Mouse (Mus musculus): ENCODE measurements around the gene Man2a2. TPM values are rescaled to one million over a fixed set of nuclear protein-coding genes. Genes with fewer than 3 reads are reported as not detected.

The Man2a2 gene
- polyA plus RNA-seq, 1 experiment from 2014 or later: 31.0 TPM

- 87% methylated on average over 3 of the region's 3 CpGs for WGBS
- no peak for ATAC-seq (ENCODE audit: insufficient number of reproducible peaks, insufficient read depth, low FRiP score, low TSS enrichment)
- H3K9me3 ChIP-seq: no peaks in the 10 kb centered on the region
- no peak overlapping the region for H3K4me2 ChIP-seq (replicated peaks)
- H3K27ac ChIP-seq: no peak overlapping the region
- H3K9ac ChIP-seq: no peak overlapping the region
- H3K36me3 ChIP-seq: peaks cover 43% of the 10 kb centered on the region
- H3K4me1 ChIP-seq: peaks cover 9% of the 10 kb centered on the region
- H3K27me3 ChIP-seq: no peaks in the 10 kb centered on the region
- H3K4me3 ChIP-seq: no peak overlapping the region
Observed at GRCm38 (mm10) chr7:80299568-80299967, 71.6 kb downstream of the Man2a2 start.

Other genes with a start within 250 kb of the Man2a2 start
- gene Sema4b, start 184.5 kb downstream of the Man2a2 start, polyA plus RNA-seq (2016; fragmentation: Nextera tagmentation; extraction: Ambion mirVana): 14.6 and 14.9 TPM in 2 replicates
- gene Cib1, start 138.6 kb downstream of the Man2a2 start, polyA plus RNA-seq (2016; fragmentation: Nextera tagmentation; extraction: Ambion mirVana): 54.2 and 56.0 TPM in 2 replicates
- gene Gdpgp1, start 138.5 kb downstream of the Man2a2 start, polyA plus RNA-seq (2016; fragmentation: Nextera tagmentation; extraction: Ambion mirVana): 3.7 and 4.0 TPM in 2 replicates
- 0.59 and 1.2 TPM in 2 replicates for gene Ttll13, start 125.0 kb downstream of the Man2a2 start, polyA plus RNA-seq (2016; fragmentation: Nextera tagmentation; extraction: Ambion mirVana)
- gene Ngrn, start 110.2 kb downstream of the Man2a2 start, polyA plus RNA-seq (2016; fragmentation: Nextera tagmentation; extraction: Ambion mirVana): 56.2 and 59.6 TPM in 2 replicates
- gene Vps33b, start 101.7 kb downstream of the Man2a2 start, polyA plus RNA-seq (2016; fragmentation: Nextera tagmentation; extraction: Ambion mirVana): 14.5 and 14.9 TPM in 2 replicates
- 133 and 136 TPM in 2 replicates for gene Prc1, start 76.9 kb downstream of the Man2a2 start, polyA plus RNA-seq (2016; fragmentation: Nextera tagmentation; extraction: Ambion mirVana)
- gene Rccd1, start 46.9 kb downstream of the Man2a2 start, polyA plus RNA-seq (2016; fragmentation: Nextera tagmentation; extraction: Ambion mirVana): 14.3 and 15.9 TPM in 2 replicates
- gene Unc45a, start 30.4 kb downstream of the Man2a2 start, polyA plus RNA-seq (2016; fragmentation: Nextera tagmentation; extraction: Ambion mirVana): 60.3 and 61.0 TPM in 2 replicates
- 23.2 and 27.4 TPM in 2 replicates for gene Hddc3, start 28.3 kb downstream of the Man2a2 start, polyA plus RNA-seq (2016; fragmentation: Nextera tagmentation; extraction: Ambion mirVana)
- 11.0 and 12.2 TPM in 2 replicates for gene Fes, start 16.6 kb upstream of the Man2a2 start, polyA plus RNA-seq (2016; fragmentation: Nextera tagmentation; extraction: Ambion mirVana)
- gene Furin, start 34.1 kb upstream of the Man2a2 start, polyA plus RNA-seq (2016; fragmentation: Nextera tagmentation; extraction: Ambion mirVana): 9.7 and 10.7 TPM in 2 replicates
- gene Blm, start 163.7 kb upstream of the Man2a2 start, polyA plus RNA-seq (2016; fragmentation: Nextera tagmentation; extraction: Ambion mirVana): 36.2 and 37.6 TPM in 2 replicates